Mouse (Mus musculus) forebrain, embryonic 10.5 days (tissue): Measurements from ENCODE around the gene Ptprn2. TPM values are rescaled to one million over a fixed set of nuclear protein-coding genes. Genes with fewer than 3 reads are reported as not detected.

ENCODE experiments used
- DNase-seq: peaks from one replicate; pipeline ENCODE4 v3.0.0-alpha.2; 2017; ENCODE audit warnings: low spot score; ENCODE audit errors: extremely low spot score
- H3K27ac ChIP-seq: fragments of 300-500 bp; sonication (generic); 2 replicates; pipeline ENCODE4 v1.5.1; 2016; ENCODE audit warnings: mild to moderate bottlenecking
- H3K27me3 ChIP-seq: fragments of 300-500 bp; sonication (generic); 2 replicates; pipeline ENCODE4 v1.6.1; 2016; ENCODE audit warnings: mild to moderate bottlenecking; ENCODE audit not compliant: poor library complexity, severe bottlenecking
- H3K36me3 ChIP-seq: fragments of 300-500 bp; sonication (generic); replicated peaks from 2 replicates; pipeline ENCODE4 v1.6.1; 2016; ENCODE audit warnings: mild to moderate bottlenecking, moderate library complexity
- H3K4me1 ChIP-seq: fragments of 300-500 bp; sonication (generic); 2 replicates; pipeline ENCODE4 v1.6.1; 2016
- H3K4me3 ChIP-seq: fragments of 300-500 bp; sonication (generic); 2 replicates; pipeline ENCODE4 v1.5.1; 2016; ENCODE audit warnings: mild to moderate bottlenecking, moderate library complexity
- H3K9me3 ChIP-seq: fragments of 300-500 bp; sonication (generic); 2 replicates; pipeline ENCODE4 v1.6.1; 2016; ENCODE audit warnings: mild to moderate bottlenecking, moderate library complexity
- WGBS: fragments of 180-500 bp; shearing (Covaris S2); methylation state at CpG from one replicate; pipeline ENCODE4 v1.1.7; 2016; 5-methylcytosine and 5-hydroxymethylcytosine counted together
- polyA plus RNA-seq: library from polyadenylated mRNA; unstranded; fragments of >200 nt; fragmentation: Nextera tagmentation; extraction: Ambion mirVana; gene quantifications from 2 replicates; pipeline ENCODE4 v1.2.1, GENCODE M21; 2016

The Ptprn2 gene
- polyA plus RNA-seq, 1 experiment from 2014 or later = 4.8 TPM

DNA sequence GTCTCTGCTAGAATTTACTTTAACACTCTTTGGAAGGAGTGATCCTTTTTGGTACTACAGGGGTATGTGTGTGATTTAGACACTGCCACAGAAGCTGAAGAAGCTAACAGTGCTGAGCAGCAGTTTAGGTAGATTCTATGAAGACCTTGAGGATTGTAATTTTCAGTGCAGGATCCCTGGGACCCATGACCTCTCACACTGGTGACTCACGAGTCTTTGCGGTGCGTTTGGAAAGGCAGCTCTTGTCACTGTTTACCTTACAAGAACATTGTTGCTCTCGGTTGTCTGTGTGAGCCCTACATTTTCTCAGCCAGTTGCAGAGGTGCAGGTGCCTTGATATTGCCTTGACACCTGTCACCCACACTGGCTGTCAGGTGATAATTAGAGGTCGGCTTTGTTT is 431.3 kb downstream of the Ptprn2 start:
- no peaks in the 10 kb centered on the region for H3K9me3 ChIP-seq
- no peak overlapping the region for H3K27ac ChIP-seq
- WGBS = 92% methylated on average over 5 of the region's 5 CpGs
- no peak overlapping the region for H3K4me3 ChIP-seq
- H3K36me3 ChIP-seq = no peaks in the 10 kb centered on the region
- H3K4me1 ChIP-seq = peaks cover 24% of the 10 kb centered on the region
- H3K27me3 ChIP-seq = no peaks in the 10 kb centered on the region; the same call in 1 of the 2 replicates
- no peak for DNase-seq

DNA sequence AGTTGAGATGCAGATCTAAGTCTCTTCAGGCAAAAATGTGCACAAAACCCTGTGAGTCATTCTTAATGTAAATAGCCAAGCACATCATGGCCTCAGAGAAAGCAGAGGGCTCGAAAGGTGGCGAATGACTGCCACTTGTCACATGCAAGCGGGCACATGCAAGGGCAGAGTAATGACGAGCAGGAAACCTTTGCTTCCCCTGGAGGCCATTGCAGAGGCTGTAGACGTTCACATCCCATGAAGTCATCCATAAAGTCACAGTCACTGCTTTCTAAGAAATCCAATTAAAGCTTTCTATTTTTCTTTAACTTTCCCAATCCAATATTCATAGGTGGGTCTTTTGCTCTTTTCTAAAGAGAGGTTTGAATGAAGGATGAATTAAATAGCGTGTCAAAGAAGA is 433.7 kb downstream of the Ptprn2 start:
- H3K27ac ChIP-seq = no peak overlapping the region

DNA sequence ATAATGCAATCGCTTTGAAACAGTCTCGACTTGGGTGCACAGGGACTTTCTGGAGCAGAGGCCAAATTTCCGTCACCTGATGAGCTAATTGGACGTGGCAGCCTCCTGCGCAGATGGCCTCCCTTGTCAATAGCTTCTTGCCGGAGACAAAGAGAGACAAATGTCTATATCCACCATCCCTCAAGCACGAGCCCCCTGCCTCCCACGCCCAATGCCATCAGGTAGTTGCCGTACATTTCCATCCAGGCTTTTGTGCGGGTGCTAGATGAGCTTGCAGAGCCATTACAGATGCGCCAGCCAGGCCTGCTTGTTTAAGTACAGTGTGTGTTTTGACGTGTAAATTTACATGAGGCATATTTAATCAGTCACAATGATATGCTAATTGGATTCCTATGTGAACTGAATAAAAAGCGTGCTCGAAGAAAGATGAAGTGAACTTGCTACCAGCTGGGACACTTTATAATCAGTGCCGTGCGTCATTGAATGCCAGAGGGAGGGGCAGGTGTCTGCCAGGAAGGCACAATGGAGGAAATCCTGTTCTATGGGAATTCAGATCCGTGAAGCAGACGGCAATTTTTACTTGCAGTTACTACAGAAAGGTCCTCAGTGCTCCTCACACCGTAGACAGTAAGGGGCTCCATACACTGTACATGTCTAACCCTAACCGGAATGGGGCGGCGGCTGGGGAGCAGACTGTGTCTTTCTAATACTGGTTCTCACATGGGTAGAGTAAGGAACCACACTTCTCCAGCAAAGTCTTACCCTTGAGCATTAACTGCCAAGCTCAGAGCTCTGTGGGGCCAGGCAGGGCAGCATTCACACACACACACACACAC is 434.4 kb downstream of the Ptprn2 start:
- Histone ChIP-seq H3K27me3 (no peaks in the 10 kb centered on the region; the same call in 1 of the 2 replicates), H3K9me3 (no peaks in the 10 kb centered on the region), H3K4me3 (no peak overlapping the region), H3K4me1 (peaks cover 25% of the 10 kb centered on the region), H3K27ac (peak overlapping the region; percentile 37; the same call in 1 of the 2 replicates), H3K36me3 (no peaks in the 10 kb centered on the region)
- WGBS = 77% methylated on average over 22 of the region's 22 CpGs
- no peak for DNase-seq

More for the DNA sequence above, 433.7 kb downstream of the Ptprn2 start:
- DNase-seq = no peak
- Histone ChIP-seq H3K36me3 (no peaks in the 10 kb centered on the region), H3K4me3 (no peak overlapping the region), H3K9me3 (no peaks in the 10 kb centered on the region), H3K4me1 (peaks cover 25% of the 10 kb centered on the region), H3K27me3 (no peaks in the 10 kb centered on the region; the same call in 1 of the 2 replicates)
- WGBS = 88% methylated on average over 6 of the region's 6 CpGs

DNA sequence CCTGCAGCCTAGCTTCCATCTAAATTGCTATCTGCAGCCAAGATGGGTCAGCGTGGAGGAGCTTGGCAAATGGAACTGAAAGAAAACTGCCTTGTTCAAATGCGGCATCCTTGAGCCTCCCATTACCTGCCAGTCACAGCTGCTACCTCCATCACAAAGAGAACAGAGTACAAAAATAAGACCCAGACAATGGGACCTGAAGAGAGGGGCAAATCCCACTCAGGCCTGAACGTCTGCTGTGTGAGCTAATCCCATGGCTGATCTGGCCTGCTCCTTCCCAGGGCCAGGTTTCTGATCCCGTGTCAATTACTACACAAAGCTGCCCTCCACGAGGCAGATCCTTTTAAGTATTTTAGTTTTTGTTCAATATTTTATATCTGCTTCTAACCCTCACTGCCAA is 441.6 kb downstream of the Ptprn2 start:
- 0 out of 2 replicates have a peak overlapping the region, but pooled peaks have one; percentile 40 for H3K27ac ChIP-seq
- 33% methylated on average over 5 of the region's 5 CpGs for WGBS
- peaks cover 17% of the 10 kb centered on the region for H3K4me1 ChIP-seq
- no peaks in the 10 kb centered on the region for H3K36me3 ChIP-seq
- H3K4me3 ChIP-seq = no peak overlapping the region
- no peaks in the 10 kb centered on the region for H3K9me3 ChIP-seq
- no peak for DNase-seq
- H3K27me3 ChIP-seq = peaks cover 41% of the 10 kb centered on the region

DNA sequence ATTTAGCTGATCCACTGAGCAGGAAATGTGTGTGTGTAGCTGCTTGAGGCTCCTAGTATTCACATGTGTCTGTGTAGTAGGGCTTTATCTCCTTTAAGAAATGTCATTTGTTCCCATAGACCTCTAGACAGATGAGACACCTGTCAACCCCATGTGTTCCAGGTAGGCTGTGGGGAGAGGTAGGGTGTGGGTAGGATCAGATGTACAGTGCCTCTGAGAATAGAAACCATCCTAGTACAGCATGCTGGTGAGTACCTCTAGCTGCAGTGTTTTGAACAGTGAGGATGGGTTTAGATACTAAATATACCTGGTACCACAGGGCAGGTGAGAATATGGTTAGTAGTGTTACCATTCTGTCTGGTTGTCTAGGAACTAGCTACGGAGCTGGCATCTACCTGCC is 442.0 kb downstream of the Ptprn2 start:
- no peak overlapping the region for H3K4me3 ChIP-seq
- peaks cover 44% of the 10 kb centered on the region for H3K27me3 ChIP-seq
- no peaks in the 10 kb centered on the region for H3K9me3 ChIP-seq
- peaks cover 17% of the 10 kb centered on the region for H3K4me1 ChIP-seq
- DNase-seq = no peak
- WGBS = 92% methylated on average over 1 of the region's 1 CpGs
- no peaks in the 10 kb centered on the region for H3K36me3 ChIP-seq
- 0 out of 2 replicates have a peak overlapping the region, but pooled peaks have one; percentile 40 for H3K27ac ChIP-seq

DNA sequence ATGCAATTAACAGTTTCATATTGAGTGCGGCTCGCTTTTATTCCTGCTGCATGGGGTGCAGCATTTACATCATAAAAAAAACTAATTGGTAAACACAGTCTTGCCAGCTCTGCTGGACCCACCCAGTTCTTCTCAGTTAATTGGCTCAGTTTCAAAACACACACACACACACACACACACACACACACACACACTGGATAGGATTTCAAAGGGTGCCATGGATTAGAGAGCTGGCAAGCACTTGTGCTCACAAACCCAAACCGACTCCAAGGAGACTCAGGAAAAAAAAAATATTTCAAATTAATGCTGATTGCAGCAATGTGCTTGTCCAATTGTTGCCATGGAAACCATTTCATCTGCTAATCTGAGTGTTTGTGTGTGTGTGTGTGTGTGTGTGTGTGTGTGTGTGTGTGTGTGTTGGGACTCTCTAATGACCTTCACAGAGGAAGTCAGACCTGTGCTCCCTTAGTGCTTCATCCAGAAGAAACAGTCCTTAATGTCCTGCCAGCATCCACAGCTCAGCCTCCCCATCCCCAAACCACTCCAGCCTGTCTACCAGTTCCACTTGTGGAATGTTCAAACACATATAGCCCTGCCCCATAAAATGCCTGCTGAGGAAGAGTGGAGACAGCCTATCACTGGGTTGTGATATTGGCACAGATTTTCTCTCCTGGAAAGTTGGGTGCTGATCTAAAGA is 452.8 kb downstream of the Ptprn2 start:
- Histone ChIP-seq H3K4me1 (peaks cover 39% of the 10 kb centered on the region), H3K27ac (no peak overlapping the region), H3K9me3 (no peaks in the 10 kb centered on the region), H3K36me3 (no peaks in the 10 kb centered on the region), H3K27me3 (peaks cover 79% of the 10 kb centered on the region), H3K4me3 (no peak overlapping the region)
- DNase-seq = peak; percentile 72
- WGBS = 37% methylated on average over 3 of the region's 3 CpGs

DNA sequence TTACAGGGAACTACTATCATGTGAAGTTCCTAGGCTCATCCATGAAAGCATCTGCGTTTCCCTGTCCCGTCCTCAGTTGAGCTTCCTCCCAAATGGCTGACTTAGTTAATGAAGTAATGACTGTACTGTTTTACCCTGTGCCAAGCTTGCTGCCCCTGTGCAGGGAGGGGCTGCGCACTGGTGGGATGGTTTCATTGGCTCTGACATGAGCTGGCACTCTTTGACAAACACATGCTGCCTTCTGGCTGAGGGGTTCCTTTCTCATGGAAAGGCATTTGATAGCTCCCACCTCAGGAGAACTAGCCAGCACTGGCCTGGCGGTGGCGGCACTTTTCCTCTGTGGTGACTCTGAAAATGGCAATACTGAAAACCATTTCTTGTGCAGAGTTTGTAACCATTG is 458.4 kb downstream of the Ptprn2 start:
- Histone ChIP-seq H3K27ac (no peak overlapping the region), H3K4me1 (peaks cover 19% of the 10 kb centered on the region), H3K9me3 (no peaks in the 10 kb centered on the region), H3K36me3 (no peaks in the 10 kb centered on the region), H3K4me3 (no peak overlapping the region), H3K27me3 (peaks cover 46% of the 10 kb centered on the region)
- WGBS = 86% methylated on average over 5 of the region's 5 CpGs
- no peak for DNase-seq

DNA sequence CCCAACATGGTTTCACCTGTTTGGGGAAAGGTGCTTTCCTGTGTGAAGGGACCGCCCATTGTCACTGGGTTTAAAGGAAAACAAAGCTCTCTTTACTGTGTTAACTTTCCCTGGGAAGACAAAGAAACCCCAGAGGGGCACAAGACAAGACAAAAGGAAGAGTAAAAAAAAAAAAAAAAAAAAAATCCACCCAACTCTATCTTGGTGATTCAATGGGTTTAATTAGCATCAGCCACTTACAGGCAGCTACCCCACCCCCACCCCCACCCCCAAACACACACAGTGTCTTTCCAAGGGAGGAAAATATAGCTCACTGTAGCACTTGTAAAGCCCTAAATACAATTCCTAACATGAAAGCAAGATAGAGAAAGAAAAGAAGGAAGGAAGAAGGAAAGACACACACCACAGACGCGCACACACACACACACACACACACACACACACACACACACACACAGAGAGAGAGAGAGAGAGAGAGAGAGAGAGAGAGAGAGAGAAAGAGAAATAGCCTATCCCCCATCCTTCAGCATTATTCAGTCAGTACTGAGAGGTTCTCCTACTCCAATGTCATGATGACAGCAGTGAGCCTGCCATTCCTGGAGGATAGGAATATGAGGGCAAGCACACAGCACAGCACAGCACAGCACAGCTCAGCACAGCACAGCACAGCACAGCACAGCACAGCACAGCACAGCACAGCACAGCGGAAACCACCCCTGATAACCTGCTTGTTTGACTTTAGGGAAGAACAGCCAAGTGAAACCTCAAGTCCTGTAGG is 462.8 kb downstream of the Ptprn2 start:
- no peaks in the 10 kb centered on the region for H3K9me3 ChIP-seq
- no peaks in the 10 kb centered on the region for H3K4me1 ChIP-seq
- peaks cover 16% of the 10 kb centered on the region; the same call in 1 of the 2 replicates for H3K27me3 ChIP-seq
- no peak overlapping the region for H3K27ac ChIP-seq
- no peak overlapping the region for H3K4me3 ChIP-seq
- no peak for DNase-seq
- H3K36me3 ChIP-seq = no peaks in the 10 kb centered on the region
- WGBS = 46% methylated on average over 4 of the region's 4 CpGs

DNA sequence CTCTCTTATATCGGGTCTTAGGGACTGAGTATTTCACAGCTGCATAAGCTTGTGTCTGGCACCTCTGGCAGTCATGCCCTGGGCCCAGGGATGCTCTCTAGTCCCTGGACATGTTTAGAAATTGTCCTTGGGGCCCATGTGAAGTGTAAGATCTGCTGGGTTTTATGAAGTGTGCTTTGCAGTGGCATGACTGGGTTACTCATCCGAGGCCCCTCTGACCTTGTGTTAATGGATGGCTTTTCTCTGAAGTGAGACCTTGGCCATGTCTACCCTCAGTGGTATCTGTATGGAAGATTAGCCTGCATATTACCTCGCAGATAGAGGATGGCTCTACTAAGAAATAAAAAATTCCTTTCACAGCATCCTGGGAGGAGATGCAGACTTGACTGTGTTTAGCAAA is 464.2 kb downstream of the Ptprn2 start:
- 81% methylated on average over 3 of the region's 3 CpGs for WGBS
- H3K9me3 ChIP-seq = no peaks in the 10 kb centered on the region
- H3K4me1 ChIP-seq = no peaks in the 10 kb centered on the region
- peaks cover 12% of the 10 kb centered on the region; the same call in 1 of the 2 replicates for H3K27me3 ChIP-seq
- H3K4me3 ChIP-seq = no peak overlapping the region
- no peak overlapping the region for H3K27ac ChIP-seq
- H3K36me3 ChIP-seq = no peaks in the 10 kb centered on the region
- no peak for DNase-seq

DNA sequence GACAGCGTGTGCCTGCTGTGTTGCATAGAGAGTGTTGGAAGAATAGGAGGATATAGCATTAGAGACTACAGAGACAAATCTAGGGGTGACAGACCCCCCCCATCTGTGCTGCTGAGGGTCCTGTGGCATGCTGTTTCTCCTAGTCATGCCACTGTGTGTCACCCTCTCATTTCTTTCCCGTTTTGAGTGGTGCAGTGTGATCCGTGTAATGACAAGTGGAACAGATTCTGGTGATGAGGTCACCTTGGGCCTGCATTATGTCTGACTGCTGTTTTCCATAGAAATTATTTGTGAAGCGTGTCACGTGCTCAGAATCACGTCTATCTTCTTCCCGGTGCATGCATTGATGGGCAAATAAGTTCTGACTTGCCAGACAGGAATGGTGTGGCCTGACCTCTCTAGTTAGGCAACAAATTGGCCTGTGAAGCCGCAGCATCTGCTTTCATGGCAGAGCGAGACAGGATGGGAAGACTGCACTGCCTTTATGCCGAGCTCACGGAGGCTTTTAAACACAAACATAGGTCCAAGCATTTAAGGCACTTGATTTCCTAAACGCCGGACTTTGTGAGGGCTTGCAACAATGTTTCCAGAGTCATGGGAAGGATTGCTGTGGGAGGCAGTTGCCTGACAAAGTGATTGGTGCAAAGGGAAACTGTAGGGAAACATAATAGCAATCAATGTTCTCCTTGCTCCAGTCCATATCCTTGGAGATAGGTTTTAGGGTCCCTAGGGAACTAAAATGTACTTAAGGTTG is 467.1 kb downstream of the Ptprn2 start:
- no peak overlapping the region for H3K4me3 ChIP-seq
- 92% methylated on average over 13 of the region's 13 CpGs for WGBS
- no peaks in the 10 kb centered on the region for H3K4me1 ChIP-seq
- H3K9me3 ChIP-seq = no peaks in the 10 kb centered on the region
- 0 out of 2 replicates have a peak, but pooled peaks cover 9% of the 10 kb centered on the region for H3K27me3 ChIP-seq
- no peak overlapping the region for H3K27ac ChIP-seq
- no peak for DNase-seq
- no peaks in the 10 kb centered on the region for H3K36me3 ChIP-seq

DNA sequence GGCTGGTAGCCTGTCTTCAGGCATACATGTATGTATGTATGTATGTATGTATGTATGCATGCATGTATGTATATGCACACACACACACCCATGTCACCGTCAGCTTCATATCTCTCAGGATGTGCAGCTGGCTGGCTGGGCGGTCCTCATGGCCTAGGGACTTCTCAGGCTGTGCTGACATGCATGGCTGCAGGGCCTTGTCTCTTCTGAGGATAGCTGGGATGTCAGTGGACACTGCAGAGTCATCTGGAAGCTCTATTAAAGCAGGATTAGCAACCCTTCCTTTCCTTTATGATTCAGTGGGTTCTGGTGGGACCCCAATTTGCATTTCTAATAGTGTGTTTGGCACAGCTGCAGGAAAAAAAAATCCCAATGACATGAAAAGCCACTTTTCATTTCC is 473.6 kb downstream of the Ptprn2 start:
- no peaks in the 10 kb centered on the region for H3K4me1 ChIP-seq

DNA sequence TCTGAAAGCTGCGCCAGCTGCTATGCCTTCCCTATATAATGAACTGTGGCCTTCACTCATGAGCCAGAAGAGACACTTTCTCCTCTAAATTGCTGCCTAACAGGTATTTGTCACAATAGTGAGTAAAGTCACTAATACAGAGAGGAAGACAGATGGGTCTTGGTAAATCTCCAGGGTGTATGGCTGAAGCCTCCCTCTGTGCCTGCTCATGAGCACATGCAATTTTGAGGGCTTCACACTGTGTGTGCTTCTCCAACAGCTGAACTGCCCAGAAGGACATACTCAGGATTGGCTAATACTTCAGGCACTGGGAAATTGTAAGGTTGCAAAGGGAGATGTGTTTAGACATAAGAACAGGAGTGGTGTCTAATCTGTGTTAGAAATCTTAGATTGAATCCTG is 478.4 kb downstream of the Ptprn2 start:
- DNase-seq = no peak
- Histone ChIP-seq H3K36me3 (no peaks in the 10 kb centered on the region), H3K4me1 (peaks cover 10% of the 10 kb centered on the region), H3K27ac (no peak overlapping the region), H3K4me3 (no peak overlapping the region), H3K27me3 (no peaks in the 10 kb centered on the region), H3K9me3 (no peaks in the 10 kb centered on the region)
- WGBS = 100% methylated on average over 1 of the region's 1 CpGs

More for the DNA sequence above, 473.6 kb downstream of the Ptprn2 start:
- DNase-seq = no peak
- H3K9me3 ChIP-seq = no peaks in the 10 kb centered on the region
- H3K36me3 ChIP-seq = no peaks in the 10 kb centered on the region
- no peak overlapping the region for H3K27ac ChIP-seq
- WGBS = 88% methylated on average over 2 of the region's 2 CpGs
- no peaks in the 10 kb centered on the region for H3K27me3 ChIP-seq
- H3K4me3 ChIP-seq = no peak overlapping the region
